8 mouse cellular contexts compared by ENCODE assay signal in genomic region chr2:173737222-173737989, GRCm38 (mm10). TPM values are rescaled to one million over a fixed set of nuclear protein-coding genes. Genes with fewer than 3 reads are reported as not detected.
DNase-seq lines count a peak whose midpoint lies in the region; ATAC-seq and TF ChIP-seq lines count a peak whose summit lies in the region.

Vapb (plus strand) TSS chr2:173737511.

- peak; percentile 49; the same call in 1 of the 2 replicates for TF ChIP-seq POLR2A in cortical plate, adult 2 months (IDR thresholded peaks at IDR 0.05; ENCODE audit: extremely low read depth, insufficient read depth, low read length)

- no peaks in the 10 kb centered on the region for H3K9me3 ChIP-seq in megakaryocyte, embryonic 14.5 days

- peaks cover 11% of the 10 kb centered on the region for H3K27me3 ChIP-seq in megakaryocyte, embryonic 14.5 days (replicated peaks)

- H3K36me3 ChIP-seq in megakaryocyte, embryonic 14.5 days (replicated peaks; ENCODE audit: low read length) = peaks cover 30% of the 10 kb centered on the region

- peak; percentile 96 for ATAC-seq in activated CD4-positive, CD25-positive, alpha-beta regulatory T cell, adult 4 months

- peaks cover 11% of the 10 kb centered on the region for H3K4me1 ChIP-seq in cortical plate, adult 2 months (ENCODE audit: control insufficient read depth, insufficient read depth, low read length)
- peaks cover 50% of the 10 kb centered on the region for H3K4me1 ChIP-seq in megakaryocyte, embryonic 14.5 days

- no peak for TF ChIP-seq CTCF in cortical plate, adult 2 months (IDR thresholded peaks at IDR 0.05; ENCODE audit: extremely low read depth, insufficient read depth, low read length)

- DNase-seq in gastrocnemius, adult 8-10 months (ENCODE audit: low spot score in 2 of 2) = peak; percentile 97 to 98
- DNase-seq in hindlimb bud, embryonic 11.5 days (ENCODE audit: extremely low spot score, low read depth, low spot score) = peak; percentile 94
- peak; percentile 98 for DNase-seq in left cerebral cortex, adult 8-10 months (ENCODE audit: low spot score in 2 of 2)
- DNase-seq in right cerebral cortex, postnatal 10 days (ENCODE audit: low spot score in 2 of 2) = peak; percentile 99 to 100
- peak; percentile 100 for DNase-seq in urinary bladder, postnatal 25 days (ENCODE audit: low spot score)

- H3K4me3 ChIP-seq in cortical plate, adult 2 months (ENCODE audit: insufficient read depth, low read length) = peak within 1 kb of the TSS; percentile 88
- H3K4me3 ChIP-seq in megakaryocyte, embryonic 14.5 days (replicated peaks) = peak within 1 kb of the TSS; percentile 99

- H3K27ac ChIP-seq in cortical plate, adult 2 months (ENCODE audit: insufficient read depth, low read length) = peak within 1 kb of the TSS; percentile 17; the same call in 1 of the 2 replicates

RNA-seq across cellular contexts. Expression of gene Vapb, which starts in this region (rescaled TPM):
- polyA plus RNA-seq in activated CD4-positive, CD25-positive, alpha-beta regulatory T cell, adult 4 months (2017; shearing (Covaris generic)) = 1 to 10 TPM; 1.8 to 2.0 TPM
- 55.5 and 58.5 TPM in 2 replicates for polyA plus RNA-seq in cortical plate, adult 2 months (2012; rRNA removed)
- total RNA-seq in gastrocnemius, adult 8-10 months (2022) = 100 to 1,000 TPM; 158 to 197 (median 180) TPM
- 100 to 1,000 TPM; 117 to 139 (median 129) TPM for total RNA-seq in left cerebral cortex, adult 8-10 months (2022)
- 10.8 and 36.2 TPM in 2 replicates for polyA plus RNA-seq in megakaryocyte, embryonic 14.5 days (2012; ENCODE audit: insufficient read depth, low replicate concordance)

Comparison
In these comparisons a context has a peak if more than half of its experiments do, and no peak if none do; other contexts are left out.
1. Peak in every context shown above with its lines: DNase-seq, ATAC-seq, H3K4me3 ChIP-seq and H3K27ac ChIP-seq.